Mouse (Mus musculus): ENCODE measurements around the gene Dip2b.

DNA sequence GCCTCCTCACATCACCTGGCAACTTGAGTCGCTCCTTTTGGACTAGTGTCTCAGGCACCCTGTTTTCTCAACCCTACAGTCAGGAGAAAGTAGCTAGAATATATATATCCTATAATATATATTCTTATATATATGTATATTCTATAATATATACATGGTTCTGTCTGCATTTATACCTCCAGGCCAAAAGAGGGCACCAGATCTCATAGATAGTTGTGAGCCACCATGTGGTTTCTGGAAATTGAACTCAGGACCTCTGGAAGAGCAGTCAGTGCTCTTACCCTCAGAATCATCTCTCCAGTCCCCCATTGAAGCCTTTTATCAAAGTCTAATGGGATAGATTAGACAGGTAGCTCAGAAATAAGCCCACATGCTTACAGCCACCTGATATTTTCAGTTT lies 17.3 kb upstream of the Dip2b start:
- TF ChIP-seq POLR2A (IDR thresholded peaks at IDR 0.05; ENCODE audit: low read depth, low read length) (no peak), CTCF (conservative IDR thresholded peaks at IDR 0.05; ENCODE audit: insufficient read depth, insufficient read length, low read depth, low read length) (no peak)
